Mouse (Mus musculus): ENCODE results near the gene Gm20671.

Gm20671 gene

GRCm38 (mm10) chr5:32785313-32785915, 41.5 kb downstream of the Gm20671 start, which contains the start of gene Pisd:
Gene Pisd, minus strand, starts transcription at chr5:32785646.
- under 1% methylated on average over 52 of the region's 52 CpGs for WGBS

DNA sequence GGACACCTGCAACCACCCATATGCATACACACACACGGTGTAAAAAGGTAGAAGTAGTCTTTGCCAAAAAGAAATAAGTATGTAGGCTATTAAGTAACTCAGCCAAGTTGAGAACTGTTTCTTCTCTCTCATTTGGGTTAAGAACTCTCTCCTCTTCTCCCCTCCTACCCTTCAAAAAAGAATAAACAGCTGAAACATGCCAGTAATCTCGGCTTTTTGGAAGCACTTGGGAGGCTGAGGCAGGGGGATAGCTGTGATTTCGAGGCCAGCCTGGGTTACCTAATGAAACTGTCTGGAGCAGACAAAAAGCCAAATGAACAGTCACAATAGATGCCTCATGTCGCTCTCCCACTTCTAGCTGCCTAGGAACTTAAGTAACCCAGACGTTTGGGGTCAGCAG, 42.2 kb downstream of the Gm20671 start:
- WGBS: 18% methylated on average over 5 of the region's 5 CpGs

GRCm38 (mm10) chr5:32781596-32781995, 45.3 kb downstream of the Gm20671 start:
- 80% methylated on average over 5 of the region's 5 CpGs for WGBS

- WGBS: 86% methylated on average over 3 of the region's 3 CpGs
These were observed 48.7 kb downstream of the Gm20671 start for GRCm38 (mm10) chr5:32778168-32778567.

GRCm38 (mm10) chr5:32772361-32772760, 54.5 kb downstream of the Gm20671 start:
- WGBS: 55% methylated on average over 2 of the region's 2 CpGs

GRCm38 (mm10) chr5:32767636-32768373, 59.1 kb downstream of the Gm20671 start:
- 79% methylated on average over 4 of the region's 4 CpGs for WGBS

DNA sequence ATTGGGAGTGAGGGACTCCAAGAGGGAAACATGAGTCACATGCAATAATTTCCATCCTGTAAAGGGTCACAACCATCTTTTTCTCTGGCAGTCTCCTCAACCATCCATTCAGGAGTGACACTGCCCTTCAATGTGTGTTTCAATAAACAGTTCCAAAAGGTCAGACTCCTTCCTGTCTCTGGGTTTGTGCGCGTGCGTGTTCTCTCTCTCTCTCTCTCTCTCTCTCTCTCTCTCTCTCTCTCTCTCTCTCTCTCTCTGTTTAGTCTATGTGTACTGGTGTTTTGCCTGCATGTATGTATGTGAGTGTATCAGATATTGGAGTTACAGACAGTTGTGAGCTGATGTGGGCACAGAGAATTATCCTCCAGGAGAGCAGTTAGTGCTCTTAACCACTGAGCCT, 59.9 kb downstream of the Gm20671 start:
- 92% methylated on average over 3 of the region's 3 CpGs for WGBS

GRCm38 (mm10) chr5:32761566-32762140, 65.3 kb downstream of the Gm20671 start:
- WGBS: 72% methylated on average over 5 of the region's 5 CpGs

DNA sequence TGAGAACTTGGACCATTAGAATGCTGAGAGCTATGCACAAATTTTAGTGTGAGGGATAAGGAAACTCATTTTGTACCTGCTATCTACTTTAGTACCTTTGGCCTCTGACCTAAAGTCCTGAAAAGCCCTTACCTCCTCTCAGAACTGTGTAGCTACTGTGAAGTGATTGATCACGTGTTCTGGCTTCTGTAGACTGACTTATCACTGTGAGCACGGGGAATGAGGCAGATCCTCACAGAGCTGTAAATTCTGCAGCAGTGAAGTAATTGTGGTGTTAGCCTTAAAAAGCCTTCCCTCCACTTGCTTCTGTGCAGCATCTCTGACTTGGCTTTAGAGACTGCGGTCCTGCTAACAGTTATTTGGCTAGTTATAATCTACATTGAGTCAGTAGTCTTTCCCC, 66.1 kb downstream of the Gm20671 start:
- 56% methylated on average over 3 of the region's 3 CpGs for WGBS

DNA sequence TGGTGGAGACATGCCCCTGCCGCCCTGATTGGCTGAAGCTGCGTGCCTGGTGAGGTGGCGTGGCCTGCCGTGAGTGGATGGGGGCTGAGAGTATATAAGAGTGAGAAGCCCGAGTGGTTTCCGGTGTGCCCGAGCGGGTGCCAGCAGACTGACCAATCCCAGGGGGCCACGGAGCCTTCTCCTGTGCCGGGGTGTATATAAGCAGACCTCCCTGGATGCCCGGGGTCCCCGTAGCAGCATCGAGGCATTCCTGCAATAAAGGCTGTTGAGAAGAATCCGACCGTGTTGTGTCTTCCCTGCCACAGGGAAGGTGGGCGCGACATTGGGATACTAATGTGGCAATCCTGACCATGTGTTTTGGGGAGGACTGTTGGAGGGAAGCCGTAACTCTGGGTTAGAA, 66.6 kb downstream of the Gm20671 start:
- WGBS: 92% methylated on average over 18 of the region's 18 CpGs

DNA sequence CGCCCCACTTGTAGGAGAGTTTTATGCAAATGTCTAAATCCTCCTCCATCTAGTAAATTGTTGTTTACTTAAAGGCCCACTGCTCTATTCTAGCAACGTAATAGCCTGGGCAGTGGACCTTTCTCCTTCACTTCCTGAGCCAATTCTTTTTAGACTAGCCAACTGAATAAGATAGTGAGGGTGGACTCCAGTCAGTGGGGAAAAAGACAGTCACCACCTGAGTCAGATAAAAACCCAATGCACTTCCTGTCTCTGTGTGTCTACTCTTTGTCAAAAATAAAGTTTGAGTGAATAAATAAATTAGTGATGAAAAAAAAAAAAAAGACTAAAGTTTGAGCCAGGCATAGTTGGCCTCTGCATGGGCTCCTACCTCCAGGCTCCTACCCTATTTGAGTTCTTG, 67.2 kb downstream of the Gm20671 start:
- 62% methylated on average over 2 of the region's 2 CpGs for WGBS

- 70% methylated on average over 8 of the region's 8 CpGs for WGBS
These were observed 70.8 kb downstream of the Gm20671 start for GRCm38 (mm10) chr5:32756141-32756540.

DNA sequence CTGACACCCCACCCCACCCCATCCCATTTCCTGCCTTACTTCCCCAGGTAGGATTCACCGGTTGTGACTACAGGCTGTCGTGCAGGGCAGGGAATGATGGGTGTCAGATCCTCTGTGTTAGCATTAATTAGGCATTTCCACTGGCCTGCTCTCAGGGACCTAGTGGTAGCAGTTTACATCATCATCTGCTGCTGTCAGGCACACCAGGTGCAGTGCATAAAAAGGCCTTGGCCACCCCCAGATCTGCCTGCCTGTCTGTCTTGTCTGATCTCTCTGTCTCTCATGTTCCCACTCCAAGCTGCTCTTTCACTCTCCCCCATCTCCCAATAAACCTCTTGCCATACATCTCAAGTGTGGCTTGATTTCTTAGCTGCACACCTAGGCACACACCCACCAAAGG, 75.2 kb downstream of the Gm20671 start:
- 34% methylated on average over 2 of the region's 2 CpGs for WGBS

- 66% methylated on average over 6 of the region's 6 CpGs for WGBS
These were observed 78.0 kb downstream of the Gm20671 start for GRCm38 (mm10) chr5:32748936-32749335.

DNA sequence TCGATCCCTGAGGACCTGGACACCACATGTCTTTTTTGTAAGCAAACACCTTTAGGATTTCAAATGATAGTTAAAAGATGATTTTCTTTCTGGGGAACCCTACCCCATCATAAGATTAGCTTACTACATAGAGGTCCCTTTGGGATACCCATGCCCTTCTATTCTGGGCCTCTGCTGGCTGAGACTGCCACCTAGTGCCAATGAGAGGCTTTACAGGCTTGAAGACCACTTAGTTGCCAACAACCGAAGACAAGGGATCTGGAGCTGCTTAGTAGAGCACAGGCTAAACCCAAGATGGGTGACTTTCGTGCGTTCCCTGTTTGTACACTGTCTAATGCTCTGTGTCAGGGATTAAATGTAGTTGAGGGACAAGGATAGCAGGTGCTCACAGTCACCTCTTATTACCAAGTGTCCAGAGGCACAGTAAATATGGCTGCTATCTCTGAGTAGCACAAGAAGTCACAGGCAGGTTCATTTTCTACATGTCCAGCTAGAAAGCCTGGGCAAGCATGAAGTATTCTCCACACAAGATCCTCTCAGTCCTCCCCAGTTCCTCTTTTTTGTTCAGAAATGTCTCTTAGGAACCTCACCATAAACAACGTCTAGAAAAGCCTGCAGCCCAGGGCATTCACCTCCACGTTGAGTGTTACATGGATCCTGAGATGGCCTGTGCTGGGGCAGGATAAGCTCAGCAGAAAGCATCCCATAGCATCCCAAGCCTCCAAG, 79.1 kb downstream of the Gm20671 start:
- WGBS: 61% methylated on average over 6 of the region's 6 CpGs

DNA sequence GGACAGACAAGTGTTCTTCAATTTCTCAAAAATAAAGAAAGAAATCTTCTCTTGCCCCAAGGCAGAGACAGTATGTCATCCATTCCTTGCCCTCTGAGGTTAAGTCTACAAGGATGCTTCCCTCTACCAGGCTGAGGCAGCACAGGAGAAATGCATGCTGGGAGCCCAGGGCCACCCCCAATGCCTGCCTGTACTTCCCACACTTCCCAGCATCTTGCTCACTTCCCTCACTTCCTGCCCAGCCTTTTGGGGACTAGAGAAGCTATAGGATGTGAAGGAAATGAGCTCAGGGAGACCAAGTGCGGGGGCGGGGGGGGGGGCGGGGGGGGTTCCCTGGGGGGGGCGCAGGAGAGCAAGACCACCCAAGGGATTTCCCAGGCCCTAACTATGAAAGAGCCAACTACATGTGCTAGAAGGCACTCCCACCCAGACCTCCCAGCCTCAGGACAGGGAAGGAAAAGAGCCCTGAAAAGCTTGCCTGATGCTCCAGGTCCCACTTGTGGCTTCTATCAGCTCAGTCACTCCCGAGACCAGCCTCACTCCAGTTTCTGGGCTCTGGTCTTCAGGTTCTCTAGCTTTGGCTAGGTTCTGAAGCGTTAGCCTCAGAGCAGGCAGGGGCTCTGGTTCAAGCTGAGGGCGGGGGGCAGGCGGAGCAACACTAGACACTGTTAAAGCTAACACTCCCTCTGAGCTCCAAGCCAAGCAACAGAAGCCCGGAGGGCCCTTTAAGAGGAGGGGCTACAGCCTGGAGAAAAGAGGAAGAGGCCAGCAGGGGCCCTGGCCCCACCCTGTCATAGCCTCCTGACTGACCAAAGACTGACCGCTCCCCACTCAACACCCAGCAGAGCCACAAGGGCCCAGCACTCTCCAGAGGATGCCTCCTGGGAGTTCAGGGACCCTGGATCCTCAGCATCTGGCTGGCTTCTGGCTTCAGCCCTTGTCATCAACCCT, 80.9 kb downstream of the Gm20671 start:
- 20% methylated on average over 10 of the region's 10 CpGs for WGBS

DNA sequence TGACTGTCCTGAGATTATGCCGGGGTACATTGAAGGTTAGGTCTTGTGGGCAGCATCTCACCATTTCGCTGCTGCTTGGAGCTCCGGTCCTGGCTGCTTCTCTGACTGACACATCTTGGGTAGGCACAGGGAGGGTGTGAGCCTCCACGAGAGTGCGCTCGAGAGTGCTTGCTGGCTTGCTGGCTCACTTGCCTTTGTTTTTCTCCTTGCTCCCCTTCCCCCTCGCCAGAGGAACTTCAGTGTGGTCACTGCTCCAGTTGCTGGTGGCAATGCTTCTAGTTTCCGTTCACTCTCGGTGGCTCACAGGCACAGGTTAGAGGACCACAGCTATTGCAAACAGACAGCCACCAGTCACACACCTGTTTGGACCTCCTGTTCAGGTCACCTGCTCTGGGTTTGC, 84.8 kb downstream of the Gm20671 start:
- WGBS: 18% methylated on average over 9 of the region's 9 CpGs

DNA sequence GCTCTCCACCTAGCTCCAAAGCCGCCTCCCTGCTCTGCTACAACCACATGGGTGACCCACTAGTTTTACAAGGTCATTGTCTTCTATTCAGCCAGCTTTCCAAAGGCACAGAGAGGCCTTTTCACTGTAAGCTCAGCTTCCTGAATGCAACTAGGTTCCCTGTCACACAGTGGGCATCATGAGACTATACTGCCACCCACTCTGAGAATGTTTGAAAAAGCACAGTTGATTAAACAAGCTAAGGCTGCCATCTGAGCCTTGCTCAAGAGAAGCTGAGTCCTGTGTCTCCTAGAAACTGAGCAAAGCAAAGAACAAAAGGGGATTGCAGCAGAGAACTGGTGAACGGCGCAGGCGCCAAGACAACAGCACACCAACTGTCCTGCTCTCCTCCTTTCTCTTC, 85.5 kb downstream of the Gm20671 start:
- 21% methylated on average over 4 of the region's 4 CpGs for WGBS

GRCm38 (mm10) chr5:32740850-32741249, 86.1 kb downstream of the Gm20671 start:
- 41% methylated on average over 8 of the region's 8 CpGs for WGBS

DNA sequence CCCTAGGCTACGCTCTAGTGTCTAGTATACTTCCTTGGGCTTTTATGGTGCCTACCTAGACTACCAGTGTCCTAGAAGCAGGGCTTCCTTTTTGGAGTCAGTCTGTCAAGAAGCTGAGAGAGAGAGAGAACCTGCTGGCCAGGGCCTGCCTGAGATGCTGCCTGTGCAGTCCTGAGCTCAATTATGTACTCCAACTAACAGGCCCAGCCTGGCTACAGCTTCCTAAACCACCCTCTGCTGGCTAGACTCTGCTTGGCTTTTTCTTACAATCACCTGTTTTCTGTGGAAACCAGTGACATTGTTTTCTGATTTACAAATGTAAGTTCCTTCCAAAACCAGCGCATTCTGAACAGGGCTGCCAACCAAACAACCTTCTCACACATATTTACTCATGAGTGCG, 86.8 kb downstream of the Gm20671 start:
- WGBS: 91% methylated on average over 3 of the region's 3 CpGs

GRCm38 (mm10) chr5:32736770-32737169, 90.1 kb downstream of the Gm20671 start:
- whole genome bisulfite sequencing: 80% methylated on average over 3 of the region's 3 CpGs
